Mouse (Mus musculus) gastrocnemius, adult 2 months (tissue): ENCODE measurements around the gene Gm28845. TPM values are rescaled to one million over a fixed set of nuclear protein-coding genes. Genes with fewer than 3 reads are reported as not detected.
"Not testable (repeated sequence)": the region's sequence is repeated elsewhere in the genome, so short reads cannot be mapped to it uniquely, and the experiment has no call there.

ENCODE experiments used
- DNase-seq: peaks from one replicate; pipeline ENCODE4 v3.0.0; 2022
- H3K27ac ChIP-seq: fragments of 200-600 bp; 2 replicates; pipeline ENCODE4 v1.8.1; 2022; ENCODE audit warnings: mild to moderate bottlenecking
- H3K4me3 ChIP-seq: fragments of 200-600 bp; 2 replicates; pipeline ENCODE4 v1.8.1; 2022; ENCODE audit warnings: mild to moderate bottlenecking, moderate library complexity
- CTCF ChIP-seq: fragments of 200-600 bp; IDR thresholded peaks from 2 replicates; pipeline ENCODE4 v1.8.1; 2022; ENCODE audit warnings: antibody characterized with exemption, mild to moderate bottlenecking, moderate library complexity
- intact Hi-C: fragments of 180-260 bp; cut with DNase I; formaldehyde crosslinking; loops from one replicate; pipeline ENCODE4 v1.15.1; 2025
- total RNA-seq, 2 experiments: library from RNA; stranded (reverse); gene quantifications; 2 replicates each; pipeline ENCODE4 v1.2.3; 2021

The Gm28845 gene
- total RNA-seq, 2 experiments from 2014 or later = not detected

DNA sequence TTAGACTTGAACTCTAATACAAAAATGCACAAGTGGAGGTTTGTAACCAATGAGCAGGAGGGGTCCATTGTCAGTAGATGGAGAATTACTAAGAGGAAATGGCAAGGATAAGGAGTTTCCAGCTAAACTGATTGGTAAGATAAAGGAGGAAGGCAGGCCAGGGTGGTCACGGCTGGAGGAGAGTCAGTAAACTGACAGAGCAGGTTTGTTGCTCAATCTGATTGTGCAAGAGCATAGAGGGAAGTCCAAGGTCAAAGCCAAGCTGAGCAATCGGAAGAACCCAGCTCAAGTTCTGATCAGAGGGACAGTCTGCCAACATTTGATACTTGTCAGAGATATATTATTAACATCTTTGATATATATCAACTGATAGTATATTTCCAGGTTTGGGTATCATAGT, 29.0 kb downstream of the Gm28845 start:
- Histone ChIP-seq H3K27ac (peak overlapping the region; percentile 78), H3K4me3 (no peak overlapping the region)
- peak; percentile 40 for DNase-seq
- TF ChIP-seq CTCF = no peak
- intact Hi-C loops = no loop called here

DNA sequence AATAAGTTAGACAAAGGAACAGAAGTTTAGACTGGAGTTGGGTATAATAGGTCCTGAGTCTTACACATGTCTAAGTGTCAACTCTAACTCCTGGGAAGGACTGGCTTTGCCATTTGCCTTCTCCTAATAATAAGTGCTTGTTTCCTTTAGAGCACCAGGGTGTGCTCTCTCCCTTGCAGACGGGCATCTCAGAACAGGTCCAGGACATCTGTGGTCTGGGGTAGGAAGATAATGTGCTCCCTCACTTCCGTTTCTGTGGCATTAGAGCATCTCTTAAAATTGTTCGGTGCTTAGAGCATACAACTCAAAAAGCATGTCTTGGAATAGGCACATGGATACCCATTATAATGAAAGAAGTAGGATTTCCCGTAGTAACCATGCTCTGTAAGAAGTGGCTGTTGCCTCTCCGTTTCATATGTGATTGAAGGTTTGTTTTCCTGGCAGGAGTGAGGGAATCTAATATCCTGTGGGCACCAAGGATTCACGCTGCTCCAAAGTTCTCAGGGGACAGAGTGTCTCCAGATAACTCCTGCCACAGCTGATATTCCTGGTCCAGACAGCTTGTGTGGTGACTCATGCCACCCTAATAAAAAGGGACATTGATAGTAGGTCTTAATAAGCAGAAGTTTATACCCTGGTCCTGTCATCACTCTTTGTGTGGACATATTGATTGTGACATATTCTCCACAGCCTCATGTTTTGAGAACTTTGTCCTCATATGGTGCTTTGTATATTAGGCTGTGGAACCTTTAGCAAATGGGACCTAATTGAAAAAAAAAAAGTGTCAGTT, 30.6 kb downstream of the Gm28845 start:
- DNase-seq = peak; percentile 31
- peak overlapping the region; percentile 78 for H3K27ac ChIP-seq
- no peak overlapping the region for H3K4me3 ChIP-seq
- TF ChIP-seq CTCF = no peak
- intact Hi-C loops = loop anchor here (2.0 kb wide), 1 partner anchor 90 kb away; no protein-coding TSS in a partner anchor

DNA sequence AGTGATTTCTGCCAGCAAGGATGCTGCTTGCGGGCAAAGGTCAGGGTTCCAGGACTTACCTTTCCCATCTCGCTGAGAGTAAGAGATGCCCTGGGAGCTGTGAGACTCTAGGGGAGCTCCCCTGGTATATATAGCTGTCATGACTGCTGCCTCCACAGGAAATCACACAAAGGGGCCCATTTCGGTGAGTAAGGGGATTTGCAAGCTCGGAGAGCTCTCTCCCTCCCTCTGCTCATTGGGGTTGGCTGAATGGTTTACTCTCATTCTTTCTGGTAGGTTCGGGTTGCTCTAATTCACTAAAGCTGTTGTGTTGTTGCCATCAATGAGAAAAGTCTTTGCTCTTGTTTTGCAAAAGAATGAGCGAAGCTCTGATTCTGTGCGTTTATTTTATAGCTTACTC, 37.2 kb downstream of the Gm28845 start, which contains the start of gene Crygb:
Crygb (minus strand) TSS at position 101 of the 400 bp plus-strand sequence.
- no peak for DNase-seq
- intact Hi-C loops = no loop called here
- Histone ChIP-seq H3K4me3 (no peak within 1 kb of the TSS), H3K27ac (no peak within 1 kb of the TSS)
- no peak for TF ChIP-seq CTCF

DNA sequence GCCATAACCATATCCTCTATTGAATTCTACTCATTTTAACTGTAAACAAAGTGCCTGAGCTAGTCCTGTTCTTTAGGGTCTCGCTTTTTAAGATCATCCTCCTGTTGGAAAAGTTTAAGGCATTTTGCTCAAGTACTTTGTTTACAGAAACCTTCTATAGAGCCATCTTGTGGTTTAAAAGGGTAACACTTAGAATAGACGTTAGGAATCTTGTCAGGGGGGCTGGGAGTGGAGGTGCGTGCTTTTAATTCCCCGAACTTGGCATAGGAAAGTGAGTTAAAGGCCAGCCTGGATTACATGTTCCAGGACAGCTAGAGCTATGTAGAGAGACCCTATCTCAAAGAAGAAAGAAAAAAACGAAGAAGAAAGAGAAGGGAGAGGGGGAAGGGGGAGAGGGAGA, 43.8 kb downstream of the Gm28845 start:
- no peak for DNase-seq
- Histone ChIP-seq H3K4me3 (no peak overlapping the region), H3K27ac (no peak overlapping the region)
- TF ChIP-seq CTCF = peak; percentile 49
- intact Hi-C loops = loop anchor here (2.0 kb wide), 1 partner anchor 29 kb away; no protein-coding TSS in a partner anchor

DNA sequence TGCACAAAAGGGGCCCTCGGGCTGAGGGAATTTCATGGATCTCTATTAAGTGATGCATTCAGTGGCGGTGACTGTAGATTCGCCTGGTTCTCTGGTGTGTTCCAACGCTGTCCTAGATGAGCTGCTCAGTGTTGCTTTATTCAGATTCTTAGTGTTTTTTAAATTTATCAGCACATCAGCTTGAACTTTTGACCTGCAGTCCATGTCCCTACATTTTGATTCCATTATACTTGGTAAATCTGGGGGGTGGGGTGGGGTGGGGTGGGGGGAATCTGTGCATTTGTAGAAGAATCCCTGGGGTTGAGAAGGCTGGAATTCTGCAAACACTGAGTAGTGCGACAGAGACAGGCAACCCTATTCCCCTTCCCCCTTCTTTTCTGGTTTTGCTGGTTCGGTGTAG, 45.8 kb downstream of the Gm28845 start, which contains the start of gene Crygc:
Crygc (minus strand) TSS at position 101 of the 400 bp plus-strand sequence.
- intact Hi-C loops = no loop called here
- H3K4me3 ChIP-seq = no peak within 1 kb of the TSS
- no peak for DNase-seq
- H3K27ac ChIP-seq = no peak within 1 kb of the TSS
- no peak for TF ChIP-seq CTCF

DNA sequence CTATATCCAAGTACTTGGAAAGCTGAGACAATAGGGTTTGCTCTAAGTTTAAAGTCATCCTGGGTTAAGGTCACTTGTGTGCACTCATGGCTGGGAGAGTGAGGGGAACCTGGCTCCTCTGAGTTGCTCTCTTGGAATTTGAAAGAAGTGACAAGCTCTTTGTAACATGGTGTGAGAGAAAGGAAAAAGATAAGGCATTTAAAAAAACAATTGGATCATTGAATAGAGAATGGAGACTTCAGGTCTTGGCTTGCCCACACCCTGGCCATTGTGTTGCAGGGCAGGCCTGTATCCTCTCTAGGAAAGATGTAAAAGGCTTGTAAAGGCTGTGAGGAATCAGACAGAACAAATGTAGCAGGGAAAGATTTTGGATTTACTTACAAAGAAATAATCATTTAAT, 51.5 kb downstream of the Gm28845 start:
- no peak overlapping the region for H3K27ac ChIP-seq
- no peak for TF ChIP-seq CTCF
- H3K4me3 ChIP-seq = no peak overlapping the region
- intact Hi-C loops = no loop called here
- DNase-seq = no peak

DNA sequence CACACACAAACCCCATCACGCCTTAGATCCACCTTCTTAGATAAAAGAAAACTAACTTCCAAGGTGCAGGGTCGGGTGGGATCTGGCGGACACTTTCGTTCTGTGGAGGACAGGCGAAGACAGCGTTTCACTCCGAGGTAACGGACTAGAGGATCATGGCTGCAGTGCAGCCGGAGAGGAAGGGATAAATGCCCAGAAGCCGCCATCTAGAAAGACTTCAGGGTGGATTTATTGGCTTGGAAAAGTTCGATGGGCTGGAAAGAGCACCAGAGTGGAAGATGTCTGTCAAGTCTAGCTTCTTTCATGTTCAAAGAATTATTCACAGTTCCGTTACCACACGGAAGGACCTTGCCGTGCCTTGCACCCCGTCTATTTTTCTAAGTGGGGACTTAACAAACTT, 55.2 kb downstream of the Gm28845 start:
- H3K27ac ChIP-seq = peak overlapping the region; percentile 58
- intact Hi-C loops = no loop called here
- no peak for TF ChIP-seq CTCF
- DNase-seq = no peak
- peak overlapping the region; percentile 23 for H3K4me3 ChIP-seq

DNA sequence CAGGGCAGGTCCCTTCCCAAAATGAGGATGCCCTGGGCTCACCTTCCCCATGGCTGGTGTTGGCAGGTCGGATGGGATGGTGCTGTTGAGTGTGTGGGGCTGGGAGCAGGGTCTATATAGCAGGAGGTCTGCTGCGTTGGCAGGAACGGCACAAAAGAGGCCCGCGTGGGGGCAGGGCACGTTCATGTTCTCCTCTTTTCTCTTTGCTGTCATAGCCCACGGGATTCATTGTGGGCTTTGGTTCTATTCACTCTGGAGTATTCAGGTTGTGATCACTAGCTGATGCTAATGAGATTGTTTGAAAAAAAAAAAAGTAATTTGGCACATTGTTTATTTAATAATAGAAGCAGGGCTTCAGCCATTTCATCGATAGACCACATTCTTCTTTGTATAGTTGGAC, 56.0 kb downstream of the Gm28845 start, which contains the start of gene Crygd:
Crygd (minus strand) TSS at position 101 of the 400 bp plus-strand sequence.
- DNase-seq = no peak
- Histone ChIP-seq H3K27ac (peak within 1 kb of the TSS; percentile 58), H3K4me3 (peak within 1 kb of the TSS; percentile 23)
- TF ChIP-seq CTCF = no peak
- intact Hi-C loops = no loop called here

DNA sequence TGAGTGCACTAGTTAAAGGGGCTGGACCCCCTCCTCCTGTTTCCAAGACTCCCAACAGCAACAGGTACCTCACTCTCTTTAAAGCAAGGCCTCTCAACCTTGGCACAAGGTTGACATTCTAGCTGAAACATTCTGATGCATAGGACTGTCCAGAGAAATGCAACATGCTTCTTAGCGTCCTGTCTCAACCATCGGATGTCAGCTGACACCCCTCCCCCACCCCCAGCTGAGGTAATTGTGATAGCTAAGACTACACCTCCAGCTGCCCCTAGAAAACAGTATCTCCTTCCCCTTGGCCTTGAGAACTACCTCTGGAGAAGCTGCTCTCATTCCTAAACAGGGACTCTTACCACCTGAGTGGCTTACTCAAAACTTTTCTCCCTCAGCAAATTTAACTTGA, 67.2 kb downstream of the Gm28845 start:
- no peak for DNase-seq
- Histone ChIP-seq H3K27ac (no peak overlapping the region), H3K4me3 (no peak overlapping the region)
- TF ChIP-seq CTCF = no peak
- intact Hi-C loops = no loop called here

DNA sequence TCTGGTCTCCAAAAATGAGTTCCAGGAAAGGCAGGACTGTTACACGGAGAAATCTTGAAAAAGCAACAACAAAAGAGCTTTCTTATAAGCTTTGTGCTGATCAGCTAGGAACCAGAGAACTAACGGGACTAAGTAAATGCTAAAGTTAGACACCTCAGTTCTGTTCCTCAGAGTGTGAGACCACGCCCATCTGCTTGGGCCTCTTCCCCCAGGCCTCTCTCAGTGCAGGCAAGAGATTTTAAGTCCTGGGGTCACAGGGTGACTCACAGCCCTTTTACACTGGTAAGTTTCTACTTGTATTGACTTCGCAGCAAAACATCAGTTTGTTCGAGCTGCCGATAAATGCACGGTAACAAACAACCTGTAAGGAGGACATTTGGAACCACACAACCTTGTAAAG, 67.7 kb downstream of the Gm28845 start:
- intact Hi-C loops = no loop called here
- TF ChIP-seq CTCF = no peak
- no peak for DNase-seq
- H3K27ac ChIP-seq = no peak overlapping the region
- H3K4me3 ChIP-seq = no peak overlapping the region

DNA sequence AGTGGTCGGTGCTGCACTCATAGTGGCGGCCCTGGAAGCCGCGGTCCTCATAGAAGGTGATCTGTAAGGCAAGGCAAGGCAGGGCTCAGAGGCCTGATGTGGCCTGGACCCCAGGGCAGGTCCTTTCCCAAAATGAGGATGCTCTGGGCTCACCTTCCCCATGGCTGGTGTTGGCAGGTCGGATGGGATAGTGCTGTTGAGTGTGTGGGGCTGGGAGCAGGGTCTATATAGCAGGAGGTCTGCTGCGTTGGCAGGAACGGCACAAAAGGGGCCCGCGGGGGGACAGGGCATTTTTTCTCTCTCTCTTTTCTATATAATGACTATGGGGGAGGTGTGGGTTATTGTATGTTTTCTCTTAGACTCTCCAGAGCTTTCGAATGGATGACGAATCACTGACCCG, 68.4 kb downstream of the Gm28845 start, which contains the start of gene Cryge:
Cryge (minus strand) TSS at position 198 of the 400 bp plus-strand sequence.
- H3K4me3 ChIP-seq, DNase-seq, intact Hi-C loops, H3K27ac ChIP-seq: not testable (repeated sequence)

Other genes with a start within 250 kb of the Gm28845 start
- gene Plekhm3, start 162.7 kb downstream of the Gm28845 start, total RNA-seq = 1 to 10 TPM; 6.6 to 7.9 TPM
- not detected for gene Akr1cl, start 86.8 kb downstream of the Gm28845 start, total RNA-seq
- not detected for gene Cryge, start 68.4 kb downstream of the Gm28845 start, total RNA-seq
- gene Crygd, start 56.1 kb downstream of the Gm28845 start, total RNA-seq = not detected
- not detected for gene Crygc, start 45.9 kb downstream of the Gm28845 start, total RNA-seq
- gene Crygb, start 37.3 kb downstream of the Gm28845 start, total RNA-seq = not detected
- gene Cryga, start 16.2 kb downstream of the Gm28845 start, total RNA-seq = not detected
- not detected for gene D630023F18Rik, start 3.7 kb upstream of the Gm28845 start, total RNA-seq
- 10 to 100 TPM; 22.6 to 24.8 TPM for gene Idh1, start 66.9 kb upstream of the Gm28845 start, total RNA-seq
- 1 to 10 TPM; 7.8 to 8.6 TPM for gene Pikfyve, start 67.1 kb upstream of the Gm28845 start, total RNA-seq
- not detected for gene Pth2r, start 162.5 kb upstream of the Gm28845 start, total RNA-seq